ENCODE assay signal across 11 mouse cellular contexts in genomic region chr19:6981465-6981864, GRCm38 (mm10). TPM values are rescaled to one million over a fixed set of nuclear protein-coding genes. Genes with fewer than 3 reads are reported as not detected.
DNase-seq lines count a peak whose midpoint lies in the region; ATAC-seq and TF ChIP-seq lines count a peak whose summit lies in the region.
"Had no signal": no experiment of that assay in that cellular context is flagged by ENCODE, and none has a peak within 500 bp of the region (broad histone marks: within the 10 kb centered on the region; RNA-seq: fewer than 3 reads in every experiment).

No protein-coding gene starts in this region.

- DNase-seq in heart, adult 11 months, result no peak
- DNase-seq in stomach, postnatal 0 days (ENCODE audit: low spot score), result no peak
- no peak for DNase-seq in layer of hippocampus, postnatal 25 days (ENCODE audit: extremely low spot score in 1 of 2, low spot score in 1 of 2)
- no peak for DNase-seq in right cerebral cortex, adult 18-20 months
- DNase-seq: adrenal gland, postnatal 14 days; lung, adult 2 months had no signal

- 86% methylated on average over 4 of the region's 4 CpGs for WGBS in heart, embryonic 14.5 days
- WGBS in midbrain, embryonic 12.5 days, result 92% methylated on average over 4 of the region's 4 CpGs
- WGBS in midbrain, embryonic 16.5 days, result 92% methylated on average over 4 of the region's 4 CpGs
- whole genome bisulfite sequencing in limb, embryonic 13.5 days, result 90% methylated on average over 4 of the region's 4 CpGs
- WGBS in stomach, postnatal 0 days, result 90% methylated on average over 4 of the region's 4 CpGs

- no peak for TF ChIP-seq EP300 in stomach, postnatal 0 days (optimal IDR thresholded peaks at IDR 0.05)

- H3K9me3 ChIP-seq in heart, embryonic 14.5 days (ENCODE audit: control insufficient read depth, low read length), result no peaks in the 10 kb centered on the region
- H3K9me3 ChIP-seq in midbrain, embryonic 12.5 days, result no peaks in the 10 kb centered on the region
- H3K9me3 ChIP-seq in midbrain, embryonic 16.5 days (replicated peaks; ENCODE audit: control insufficient read depth, low read length, poor library complexity, severe bottlenecking), result no peaks in the 10 kb centered on the region
- H3K9me3 ChIP-seq in limb, embryonic 13.5 days, result no peaks in the 10 kb centered on the region
- no peaks in the 10 kb centered on the region for H3K9me3 ChIP-seq in stomach, postnatal 0 days (ENCODE audit: control insufficient read depth, low read length)

- H3K36me3 ChIP-seq in heart, embryonic 14.5 days (ENCODE audit: control insufficient read depth, insufficient read depth, low read length), result peaks cover 70% of the 10 kb centered on the region
- H3K36me3 ChIP-seq in midbrain, embryonic 12.5 days, result peaks cover 46% of the 10 kb centered on the region
- peaks cover 11% of the 10 kb centered on the region for H3K36me3 ChIP-seq in midbrain, embryonic 16.5 days (ENCODE audit: control insufficient read depth, insufficient read depth, low read length)
- H3K36me3 ChIP-seq in limb, embryonic 13.5 days, result peaks cover 56% of the 10 kb centered on the region
- H3K36me3 ChIP-seq in stomach, postnatal 0 days (ENCODE audit: control insufficient read depth, insufficient read depth, low read length), result peaks cover 6% of the 10 kb centered on the region

- no peaks in the 10 kb centered on the region for H3K27me3 ChIP-seq in heart, embryonic 14.5 days (ENCODE audit: control insufficient read depth, insufficient read depth, low read length)
- H3K27me3 ChIP-seq in midbrain, embryonic 12.5 days, result no peaks in the 10 kb centered on the region
- H3K27me3 ChIP-seq in midbrain, embryonic 16.5 days (ENCODE audit: control insufficient read depth, insufficient read depth, low read depth, low read length), result no peaks in the 10 kb centered on the region
- no peaks in the 10 kb centered on the region for H3K27me3 ChIP-seq in limb, embryonic 13.5 days
- H3K27me3 ChIP-seq in stomach, postnatal 0 days (ENCODE audit: control insufficient read depth, insufficient read depth, low read length), result no peaks in the 10 kb centered on the region

- no peak for TF ChIP-seq CTCF in stomach, postnatal 0 days (IDR thresholded peaks at IDR 0.05; ENCODE audit: low read depth)

- peak overlapping the region; percentile 71 for H3K4me2 ChIP-seq in heart, embryonic 14.5 days (ENCODE audit: low read length)
- 0 out of 2 replicates have a peak overlapping the region, but pooled peaks have one; percentile 74 for H3K4me2 ChIP-seq in midbrain, embryonic 12.5 days (replicated peaks)
- H3K4me2 ChIP-seq in midbrain, embryonic 16.5 days (ENCODE audit: low read length), result no peak overlapping the region
- H3K4me2 ChIP-seq in limb, embryonic 13.5 days (replicated peaks), result peak overlapping the region; percentile 93
- H3K4me2 ChIP-seq in stomach, postnatal 0 days (replicated peaks; ENCODE audit: low read depth), result peak overlapping the region; percentile 84

- peak overlapping the region; percentile 85; the same call in 1 of the 2 replicates for H3K9ac ChIP-seq in heart, embryonic 14.5 days (ENCODE audit: low read length)
- no peak overlapping the region for H3K9ac ChIP-seq in midbrain, embryonic 12.5 days (replicated peaks)
- no peak overlapping the region for H3K9ac ChIP-seq in midbrain, embryonic 16.5 days (ENCODE audit: low read depth, low read length)
- 0 out of 2 replicates have a peak overlapping the region, but pooled peaks have one; percentile 35 for H3K9ac ChIP-seq in limb, embryonic 13.5 days
- H3K9ac ChIP-seq in stomach, postnatal 0 days (ENCODE audit: low read length), result no peak overlapping the region

- H3K27ac ChIP-seq in heart, embryonic 14.5 days (replicated peaks in 1 of 2; ENCODE audit: control insufficient read depth in 1 of 2, insufficient read depth in 1 of 2, low read depth in 2 of 2, low read length in 2 of 2), result peak overlapping the region; percentile 14 to 97; a peak in 2 of 4 replicates
- H3K27ac ChIP-seq in midbrain, embryonic 12.5 days (replicated peaks), result no peak overlapping the region
- no peak overlapping the region for H3K27ac ChIP-seq in midbrain, embryonic 16.5 days (ENCODE audit: low read length)
- no peak overlapping the region for H3K27ac ChIP-seq in limb, embryonic 13.5 days
- H3K27ac ChIP-seq in stomach, postnatal 0 days (replicated peaks), result 0 out of 2 replicates have a peak overlapping the region, but pooled peaks have one; percentile 40

- no peak for ATAC-seq in heart, embryonic 14.5 days (ENCODE audit: insufficient number of reproducible peaks, insufficient read depth, low FRiP score, low read depth)
- ATAC-seq in midbrain, embryonic 12.5 days (ENCODE audit: low FRiP score, low read depth), result no peak
- ATAC-seq in midbrain, embryonic 16.5 days, result no peak
- ATAC-seq in limb, embryonic 13.5 days (ENCODE audit: low FRiP score, low read depth), result no peak
- ATAC-seq in stomach, postnatal 0 days (ENCODE audit: low FRiP score, low TSS enrichment), result no peak
- ATAC-seq: inflammation-experienced regulatory T-cells, adult 6 months had no signal

- peak overlapping the region in 1 of 2 experiments; percentile 75; a peak in 2 of 4 replicates for H3K4me3 ChIP-seq in heart, embryonic 14.5 days (ENCODE audit: control insufficient read depth in 1 of 2, insufficient read depth in 1 of 2, low read depth in 1 of 2, low read length in 2 of 2)
- no peak overlapping the region for H3K4me3 ChIP-seq in midbrain, embryonic 12.5 days
- H3K4me3 ChIP-seq in midbrain, embryonic 16.5 days (ENCODE audit: low read depth, low read length), result no peak overlapping the region
- H3K4me3 ChIP-seq in limb, embryonic 13.5 days, result peak overlapping the region; percentile 70
- no peak overlapping the region for H3K4me3 ChIP-seq in stomach, postnatal 0 days (ENCODE audit: low read depth, low read length)

- H3K4me1 ChIP-seq in heart, embryonic 14.5 days (ENCODE audit: control insufficient read depth in 2 of 2, insufficient read depth in 2 of 2, low read length in 2 of 2), result peaks cover 23 to 40% of the 10 kb centered on the region in 2 experiments
- peaks cover 43% of the 10 kb centered on the region for H3K4me1 ChIP-seq in midbrain, embryonic 12.5 days
- peaks cover 35% of the 10 kb centered on the region for H3K4me1 ChIP-seq in midbrain, embryonic 16.5 days (ENCODE audit: control insufficient read depth, insufficient read depth, low read length)
- H3K4me1 ChIP-seq in limb, embryonic 13.5 days, result peaks cover 46% of the 10 kb centered on the region
- peaks cover 8% of the 10 kb centered on the region; the same call in 1 of the 2 replicates for H3K4me1 ChIP-seq in stomach, postnatal 0 days (replicated peaks; ENCODE audit: control insufficient read depth, insufficient read depth)

RNA-seq across cellular contexts. Expression of gene Fkbp2, which starts 1.2 kb away (rescaled TPM):
- 64.2 and 65.1 TPM in 2 replicates for polyA plus RNA-seq in heart, embryonic 14.5 days (2014; fragmentation: Nextera tagmentation; extraction: Ambion mirVana)
- 80.3 and 83.9 TPM in 2 replicates for polyA plus RNA-seq in midbrain, embryonic 12.5 days (2016; fragmentation: Nextera tagmentation; extraction: Ambion mirVana)
- polyA plus RNA-seq in midbrain, embryonic 16.5 days (2015; fragmentation: Nextera tagmentation; extraction: Ambion mirVana), result 114 and 129 TPM in 2 replicates
- 84.5 and 89.3 TPM in 2 replicates for polyA plus RNA-seq in limb, embryonic 13.5 days (2015; fragmentation: Nextera tagmentation; extraction: Ambion mirVana)
- polyA plus RNA-seq in stomach, postnatal 0 days (2015; fragmentation: Nextera tagmentation; extraction: Ambion mirVana), result 130 and 134 TPM in 2 replicates
- total RNA-seq in layer of hippocampus, postnatal 25 days (2021), result 10 to 100 TPM; 88.6 to 93.9 TPM

RNA-seq across cellular contexts. Expression of gene Plcb3, which starts 5.2 kb away (rescaled TPM):
- 15.2 and 16.8 TPM in 2 replicates for polyA plus RNA-seq in heart, embryonic 14.5 days (2014; fragmentation: Nextera tagmentation; extraction: Ambion mirVana)
- polyA plus RNA-seq in midbrain, embryonic 12.5 days (2016; fragmentation: Nextera tagmentation; extraction: Ambion mirVana), result 21.6 and 22.5 TPM in 2 replicates
- polyA plus RNA-seq in midbrain, embryonic 16.5 days (2015; fragmentation: Nextera tagmentation; extraction: Ambion mirVana), result 9.7 and 10.7 TPM in 2 replicates
- 36.8 and 40.0 TPM in 2 replicates for polyA plus RNA-seq in limb, embryonic 13.5 days (2015; fragmentation: Nextera tagmentation; extraction: Ambion mirVana)
- polyA plus RNA-seq in stomach, postnatal 0 days (2015; fragmentation: Nextera tagmentation; extraction: Ambion mirVana), result 30.0 and 33.2 TPM in 2 replicates
- total RNA-seq in layer of hippocampus, postnatal 25 days (2021), result 10 to 100 TPM; 14.8 to 16.0 TPM

RNA-seq across cellular contexts. Expression of gene Vegfb, which starts 6.0 kb away (rescaled TPM):
- 141 and 153 TPM in 2 replicates for polyA plus RNA-seq in heart, embryonic 14.5 days (2014; fragmentation: Nextera tagmentation; extraction: Ambion mirVana)
- 34.3 and 35.0 TPM in 2 replicates for polyA plus RNA-seq in midbrain, embryonic 12.5 days (2016; fragmentation: Nextera tagmentation; extraction: Ambion mirVana)
- polyA plus RNA-seq in midbrain, embryonic 16.5 days (2015; fragmentation: Nextera tagmentation; extraction: Ambion mirVana), result 41.9 and 57.8 TPM in 2 replicates
- 53.6 and 59.6 TPM in 2 replicates for polyA plus RNA-seq in limb, embryonic 13.5 days (2015; fragmentation: Nextera tagmentation; extraction: Ambion mirVana)
- 26.2 and 28.0 TPM in 2 replicates for polyA plus RNA-seq in stomach, postnatal 0 days (2015; fragmentation: Nextera tagmentation; extraction: Ambion mirVana)
- 10 to 100 TPM; 83.2 to 85.2 TPM for total RNA-seq in layer of hippocampus, postnatal 25 days (2021)

RNA-seq across cellular contexts. Expression of gene Ppp1r14b, which starts 6.7 kb away (rescaled TPM):
- 170 and 184 TPM in 2 replicates for polyA plus RNA-seq in heart, embryonic 14.5 days (2014; fragmentation: Nextera tagmentation; extraction: Ambion mirVana)
- 265 and 314 TPM in 2 replicates for polyA plus RNA-seq in midbrain, embryonic 12.5 days (2016; fragmentation: Nextera tagmentation; extraction: Ambion mirVana)
- polyA plus RNA-seq in midbrain, embryonic 16.5 days (2015; fragmentation: Nextera tagmentation; extraction: Ambion mirVana), result 111 and 136 TPM in 2 replicates
- polyA plus RNA-seq in limb, embryonic 13.5 days (2015; fragmentation: Nextera tagmentation; extraction: Ambion mirVana), result 151 and 168 TPM in 2 replicates
- 143 and 148 TPM in 2 replicates for polyA plus RNA-seq in stomach, postnatal 0 days (2015; fragmentation: Nextera tagmentation; extraction: Ambion mirVana)
- total RNA-seq in layer of hippocampus, postnatal 25 days (2021), result 10 to 100 TPM; 63.3 to 69.8 TPM

RNA-seq across cellular contexts. Expression of gene Dnajc4, which starts 10.9 kb away (rescaled TPM):
- 40.0 and 42.9 TPM in 2 replicates for polyA plus RNA-seq in heart, embryonic 14.5 days (2014; fragmentation: Nextera tagmentation; extraction: Ambion mirVana)
- 21.2 and 23.2 TPM in 2 replicates for polyA plus RNA-seq in midbrain, embryonic 12.5 days (2016; fragmentation: Nextera tagmentation; extraction: Ambion mirVana)
- polyA plus RNA-seq in midbrain, embryonic 16.5 days (2015; fragmentation: Nextera tagmentation; extraction: Ambion mirVana), result 21.6 and 22.9 TPM in 2 replicates
- polyA plus RNA-seq in limb, embryonic 13.5 days (2015; fragmentation: Nextera tagmentation; extraction: Ambion mirVana), result 22.2 and 25.9 TPM in 2 replicates
- polyA plus RNA-seq in stomach, postnatal 0 days (2015; fragmentation: Nextera tagmentation; extraction: Ambion mirVana), result 33.0 and 37.2 TPM in 2 replicates
- 10 to 100 TPM; 21.9 to 23.5 TPM for total RNA-seq in layer of hippocampus, postnatal 25 days (2021)

Comparison
In these comparisons a context has a peak if more than half of its experiments do, and no peak if none do; other contexts are left out.
1. H3K27ac ChIP-seq: peak in heart, embryonic 14.5 days (2 of 2) and stomach, postnatal 0 days (single experiment); none in midbrain, embryonic 12.5 days (single experiment), midbrain, embryonic 16.5 days (single experiment) and limb, embryonic 13.5 days (single experiment).
2. H3K9ac ChIP-seq: peak in heart, embryonic 14.5 days (single experiment) and limb, embryonic 13.5 days (single experiment); none in midbrain, embryonic 12.5 days (single experiment), midbrain, embryonic 16.5 days (single experiment) and stomach, postnatal 0 days (single experiment).